Mouse (Mus musculus) midbrain, embryonic 15.5 days (tissue): Measurements from ENCODE around the gene Rec8. TPM values are rescaled to one million over a fixed set of nuclear protein-coding genes. Genes with fewer than 3 reads are reported as not detected.

Source experiments
- ATAC-seq: fragments of 200-750 bp; cut with Nextera tagmentation; replicated peaks from 2 replicates; pipeline ENCODE4 v1.8.0; 2017; ENCODE audit warnings: moderate TSS enrichment
- H3K27ac ChIP-seq: fragments of 300-500 bp; sonication (generic); 2 replicates; pipeline ENCODE4 v1.5.1; 2015; ENCODE audit warnings: mild to moderate bottlenecking, inconsistent platforms
- H3K27me3 ChIP-seq: fragments of 300-500 bp; sonication (generic); replicated peaks from 2 replicates; pipeline ENCODE4 v1.6.1; 2015; ENCODE audit warnings: inconsistent platforms
- H3K36me3 ChIP-seq: fragments of 300-500 bp; sonication (generic); replicated peaks from 2 replicates; pipeline ENCODE4 v1.6.1; 2015; ENCODE audit warnings: inconsistent platforms
- H3K4me1 ChIP-seq: fragments of 300-500 bp; sonication (generic); 2 replicates; pipeline ENCODE4 v1.6.1; 2015; ENCODE audit warnings: inconsistent platforms
- H3K4me2 ChIP-seq: fragments of 300-500 bp; sonication (generic); 2 replicates; pipeline ENCODE4 v1.6.1; 2015; ENCODE audit warnings: inconsistent platforms, mild to moderate bottlenecking, moderate library complexity
- H3K4me3 ChIP-seq: fragments of 300-500 bp; sonication (generic); 2 replicates; pipeline ENCODE4 v1.5.1; 2015; ENCODE audit warnings: mild to moderate bottlenecking, inconsistent platforms
- H3K9ac ChIP-seq: fragments of 300-500 bp; sonication (generic); 2 replicates; pipeline ENCODE4 v1.6.1; 2015; ENCODE audit warnings: mild to moderate bottlenecking, inconsistent platforms
- H3K9me3 ChIP-seq: fragments of 300-500 bp; sonication (generic); 2 replicates; pipeline ENCODE4 v1.6.1; 2016; ENCODE audit warnings: inconsistent platforms
- WGBS: fragments of 180-500 bp; shearing (Covaris S2); methylation state at CpG from one replicate; pipeline ENCODE4 v1.1.7; 2015; ENCODE audit warnings: mixed read lengths; 5-methylcytosine and 5-hydroxymethylcytosine counted together
- polyA plus RNA-seq: library from polyadenylated mRNA; unstranded; fragments of >200 nt; fragmentation: Nextera tagmentation; extraction: Ambion mirVana; gene quantifications from 2 replicates; pipeline ENCODE4 v1.2.1, GENCODE M21; 2015

The Rec8 gene
- polyA plus RNA-seq: 6.5 and 6.6 TPM in 2 replicates

GRCm38 (mm10) chr14:55617822-55618221, at the start of gene Rec8:
Rec8 (plus strand) TSS chr14:55618037.
- Histone ChIP-seq H3K4me2 (peak within 1 kb of the TSS; percentile 31), H3K27me3 (no peaks in the 10 kb centered on the region), H3K36me3 (no peaks in the 10 kb centered on the region), H3K9me3 (no peaks in the 10 kb centered on the region), H3K9ac (no peak within 1 kb of the TSS), H3K27ac (no peak within 1 kb of the TSS), H3K4me3 (peak within 1 kb of the TSS; percentile 24), H3K4me1 (no peaks in the 10 kb centered on the region)
- peak; percentile 77 for ATAC-seq
- WGBS: 21% methylated on average over 21 of the region's 21 CpGs

- no peak overlapping the region for H3K9ac ChIP-seq
- peaks cover 44% of the 10 kb centered on the region for H3K36me3 ChIP-seq
- no peak for ATAC-seq
- H3K9me3 ChIP-seq: no peaks in the 10 kb centered on the region
- H3K4me2 ChIP-seq: no peak overlapping the region
- no peaks in the 10 kb centered on the region for H3K27me3 ChIP-seq
- 92% methylated on average over 2 of the region's 2 CpGs for WGBS
- no peaks in the 10 kb centered on the region for H3K4me1 ChIP-seq
- no peak overlapping the region for H3K27ac ChIP-seq
- H3K4me3 ChIP-seq: no peak overlapping the region
Measured at GRCm38 (mm10) chr14:55570588-55570987, 47.2 kb upstream of the Rec8 start.

- H3K36me3 ChIP-seq: peaks cover 33% of the 10 kb centered on the region
- no peaks in the 10 kb centered on the region for H3K27me3 ChIP-seq
- H3K4me2 ChIP-seq: no peak overlapping the region
- no peak overlapping the region for H3K27ac ChIP-seq
- ATAC-seq: no peak
- no peaks in the 10 kb centered on the region for H3K4me1 ChIP-seq
- no peak overlapping the region for H3K9ac ChIP-seq
- H3K9me3 ChIP-seq: no peaks in the 10 kb centered on the region
- H3K4me3 ChIP-seq: no peak overlapping the region
Measured at GRCm38 (mm10) chr14:55571760-55572159, 46.1 kb upstream of the Rec8 start.

- ATAC-seq: no peak
- Histone ChIP-seq H3K4me1 (peaks cover 20% of the 10 kb centered on the region), H3K27ac (no peak within 1 kb of the TSS), H3K4me3 (no peak within 1 kb of the TSS), H3K9me3 (no peaks in the 10 kb centered on the region), H3K4me2 (no peak within 1 kb of the TSS), H3K9ac (no peak within 1 kb of the TSS), H3K27me3 (no peaks in the 10 kb centered on the region), H3K36me3 (no peaks in the 10 kb centered on the region)
- WGBS: 82% methylated on average over 8 of the region's 8 CpGs
Measured at GRCm38 (mm10) chr14:55575302-55575701, 42.5 kb upstream of the Rec8 start, which contains the start of gene Fitm1. Fitm1 (plus strand) TSS chr14:55575617.

GRCm38 (mm10) chr14:55575711-55576110, 42.1 kb upstream of the Rec8 start:
- H3K4me1 ChIP-seq: peaks cover 20% of the 10 kb centered on the region
- no peaks in the 10 kb centered on the region for H3K9me3 ChIP-seq
- H3K27ac ChIP-seq: no peak overlapping the region
- no peak overlapping the region for H3K4me2 ChIP-seq
- WGBS: 73% methylated on average over 13 of the region's 13 CpGs
- no peak overlapping the region for H3K9ac ChIP-seq
- 0 out of 2 replicates have a peak, but pooled peaks cover 2% of the 10 kb centered on the region for H3K36me3 ChIP-seq
- no peak for ATAC-seq
- no peak overlapping the region for H3K4me3 ChIP-seq
- H3K27me3 ChIP-seq: no peaks in the 10 kb centered on the region

- no peak for ATAC-seq
- H3K36me3 ChIP-seq: peaks cover 9% of the 10 kb centered on the region; the same call in 1 of the 2 replicates
- 86% methylated on average over 16 of the region's 16 CpGs for WGBS
- H3K4me1 ChIP-seq: peaks cover 20% of the 10 kb centered on the region
- no peak overlapping the region for H3K9ac ChIP-seq
- H3K27me3 ChIP-seq: no peaks in the 10 kb centered on the region
- H3K9me3 ChIP-seq: no peaks in the 10 kb centered on the region
- H3K4me2 ChIP-seq: no peak overlapping the region
- H3K27ac ChIP-seq: no peak overlapping the region
- H3K4me3 ChIP-seq: no peak overlapping the region
Measured at GRCm38 (mm10) chr14:55576376-55576775, 41.5 kb upstream of the Rec8 start.

GRCm38 (mm10) chr14:55577871-55578667, 39.8 kb upstream of the Rec8 start, which contains the start of gene Psme1:
Psme1 (plus strand) TSS chr14:55578123.
- Histone ChIP-seq H3K9me3 (no peaks in the 10 kb centered on the region), H3K36me3 (peaks cover 12% of the 10 kb centered on the region; the same call in 1 of the 2 replicates), H3K4me2 (peak within 1 kb of the TSS; percentile 85), H3K27ac (peak within 1 kb of the TSS; percentile 89), H3K27me3 (no peaks in the 10 kb centered on the region), H3K4me3 (peak within 1 kb of the TSS; percentile 69), H3K4me1 (peaks cover 20% of the 10 kb centered on the region), H3K9ac (peak within 1 kb of the TSS; percentile 79)
- WGBS: under 1% methylated on average over 32 of the region's 32 CpGs
- ATAC-seq: peak; percentile 92

GRCm38 (mm10) chr14:55578668-55579269, 39.1 kb upstream of the Rec8 start:
- Histone ChIP-seq H3K4me3 (peak overlapping the region; percentile 69), H3K36me3 (peaks cover 12% of the 10 kb centered on the region; the same call in 1 of the 2 replicates), H3K9ac (peak overlapping the region; percentile 79), H3K27me3 (no peaks in the 10 kb centered on the region), H3K4me2 (peak overlapping the region; percentile 85), H3K4me1 (peaks cover 20% of the 10 kb centered on the region), H3K27ac (peak overlapping the region; percentile 89), H3K9me3 (no peaks in the 10 kb centered on the region)
- peak; percentile 64 for ATAC-seq
- WGBS: 23% methylated on average over 6 of the region's 6 CpGs

- ATAC-seq: no peak
- H3K4me2 ChIP-seq: 0 out of 2 replicates have a peak overlapping the region, but pooled peaks have one; percentile 85
Measured at GRCm38 (mm10) chr14:55579511-55580496, 38.0 kb upstream of the Rec8 start.

GRCm38 (mm10) chr14:55580731-55581130, 37.1 kb upstream of the Rec8 start:
- ATAC-seq: no peak
- Histone ChIP-seq H3K27me3 (no peaks in the 10 kb centered on the region), H3K9ac (no peak overlapping the region), H3K4me1 (peaks cover 26% of the 10 kb centered on the region), H3K36me3 (peaks cover 12% of the 10 kb centered on the region; the same call in 1 of the 2 replicates), H3K4me2 (no peak overlapping the region), H3K9me3 (no peaks in the 10 kb centered on the region), H3K4me3 (no peak overlapping the region), H3K27ac (no peak overlapping the region)
- 94% methylated on average over 16 of the region's 16 CpGs for WGBS

More at GRCm38 (mm10) chr14:55579511-55580496, 38.0 kb upstream of the Rec8 start:
- Histone ChIP-seq H3K4me1 (peaks cover 26% of the 10 kb centered on the region), H3K9ac (no peak overlapping the region), H3K9me3 (no peaks in the 10 kb centered on the region), H3K36me3 (peaks cover 12% of the 10 kb centered on the region; the same call in 1 of the 2 replicates), H3K27ac (no peak overlapping the region), H3K27me3 (no peaks in the 10 kb centered on the region), H3K4me3 (no peak overlapping the region)
- WGBS: 82% methylated on average over 23 of the region's 23 CpGs

- 72% methylated on average over 9 of the region's 9 CpGs for WGBS
- no peak for ATAC-seq
- H3K4me1 ChIP-seq: peaks cover 26% of the 10 kb centered on the region
- H3K9me3 ChIP-seq: no peaks in the 10 kb centered on the region
- H3K4me2 ChIP-seq: no peak overlapping the region
- no peaks in the 10 kb centered on the region for H3K27me3 ChIP-seq
- H3K36me3 ChIP-seq: peaks cover 12% of the 10 kb centered on the region; the same call in 1 of the 2 replicates
- H3K27ac ChIP-seq: no peak overlapping the region
- H3K4me3 ChIP-seq: no peak overlapping the region
- H3K9ac ChIP-seq: no peak overlapping the region
Measured at GRCm38 (mm10) chr14:55581981-55582681, 35.7 kb upstream of the Rec8 start.
